Mouse (Mus musculus): ENCODE data around the gene Smarcc1. TPM values are rescaled to one million over a fixed set of nuclear protein-coding genes. Genes with fewer than 3 reads are reported as not detected.

Smarcc1 gene
- total and polyA plus RNA-seq, 3 experiments: 35.5 to 488 (median 79.0) TPM

DNA sequence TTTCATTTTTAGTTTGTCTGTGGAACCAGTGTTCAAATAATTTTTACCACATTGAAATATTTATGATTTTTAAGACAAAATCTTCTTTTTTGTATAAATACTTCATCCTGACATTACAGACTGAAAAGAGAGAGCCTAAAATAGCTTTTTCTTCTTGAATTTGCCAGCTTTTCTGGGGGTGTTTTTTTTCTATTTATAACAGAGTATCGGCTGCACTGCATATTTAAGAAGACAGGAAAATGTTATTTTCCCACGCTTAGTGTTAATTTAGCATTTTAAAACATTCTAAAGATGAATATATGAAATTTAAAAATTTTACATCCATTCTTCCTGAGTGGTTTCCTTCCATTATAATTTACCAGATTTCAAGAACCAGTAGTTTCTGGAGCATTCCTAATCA is 88.9 kb downstream of the Smarcc1 start:
- no peak for TF ChIP-seq BHLHE40 (IDR thresholded peaks at IDR 0.05; ENCODE audit: borderline replicate concordance, low read depth, low read length)
- no peak for TF ChIP-seq KAT2A (conservative IDR thresholded peaks at IDR 0.05; ENCODE audit: low read depth, low read length)
- TF ChIP-seq ZC3H11A (IDR thresholded peaks at IDR 0.05; ENCODE audit: low read depth, low read length): no peak
- TF ChIP-seq MAZ (IDR thresholded peaks at IDR 0.05; ENCODE audit: low read depth, low read length): no peak
- TF ChIP-seq RCOR1 (IDR thresholded peaks at IDR 0.05; ENCODE audit: low read depth, low read length): no peak
- no peak for TF ChIP-seq TBP (IDR thresholded peaks at IDR 0.05; ENCODE audit: low read depth, low read length)
- TF ChIP-seq POLR2AphosphoS5 (IDR thresholded peaks at IDR 0.05; ENCODE audit: borderline replicate concordance, low read depth, low read length): no peak
- no peak for TF ChIP-seq MAX (IDR thresholded peaks at IDR 0.05; ENCODE audit: low read length)
- TF ChIP-seq TAL1 (IDR thresholded peaks at IDR 0.05; ENCODE audit: low read length): no peak
- no peak for TF ChIP-seq TCF12 (IDR thresholded peaks at IDR 0.05; ENCODE audit: low read depth, low read length)
- TF ChIP-seq MYC (IDR thresholded peaks at IDR 0.05; ENCODE audit: low read depth, low read length): no peak
- TF ChIP-seq MXI1 (IDR thresholded peaks at IDR 0.05; ENCODE audit: low read depth, low read length): no peak
- TF ChIP-seq MAFK (IDR thresholded peaks at IDR 0.05; ENCODE audit: borderline replicate concordance, low read depth, low read length): no peak
- no peak for TF ChIP-seq CHD1 (IDR thresholded peaks at IDR 0.05; ENCODE audit: low read depth, low read length)
- TF ChIP-seq SMC3 (IDR thresholded peaks at IDR 0.05; ENCODE audit: low read depth, low read length): no peak
- no peak for TF ChIP-seq UBTF (IDR thresholded peaks at IDR 0.05; ENCODE audit: borderline replicate concordance, insufficient read depth, low read depth, low read length)
- no peak for TF ChIP-seq HCFC1 (IDR thresholded peaks at IDR 0.05; ENCODE audit: low read depth, low read length)
- no peak for TF ChIP-seq CHD2 (IDR thresholded peaks at IDR 0.05; ENCODE audit: low read length)
- Histone ChIP-seq H3K4me1 (ENCODE audit: control insufficient read depth in 1 of 2, insufficient read depth in 2 of 2, low read length in 2 of 2) (no peaks in the 10 kb centered on the region), H3K27me3 (ENCODE audit: control insufficient read depth in 1 of 2, insufficient read depth in 2 of 2, low read length in 2 of 2) (no peaks in the 10 kb centered on the region), H3K9ac (ENCODE audit: control insufficient read depth, low read depth, low read length, poor library complexity, severe bottlenecking) (no peak overlapping the region), H3K4me3 (ENCODE audit: control insufficient read depth in 1 of 2, insufficient read depth in 1 of 2, low read depth in 2 of 2, low read length in 2 of 2) (no peak overlapping the region), H3K36me3 (ENCODE audit: control insufficient read depth in 1 of 2, insufficient read depth in 2 of 2, low read length in 2 of 2) (peaks cover 0 to 33% of the 10 kb centered on the region in 2 experiments; a peak in 2 of 4 replicates), H3K9me3 (replicated peaks; ENCODE audit: insufficient read depth, low read length) (no peaks in the 10 kb centered on the region), H3K79me2 (ENCODE audit: control insufficient read depth, insufficient read depth, low read length, poor library complexity) (no peaks in the 10 kb centered on the region), H3K27ac (ENCODE audit: control insufficient read depth, low read depth, low read length) (no peak overlapping the region)
- DNase-seq (ENCODE audit: low read depth, low spot score): no peak

DNA sequence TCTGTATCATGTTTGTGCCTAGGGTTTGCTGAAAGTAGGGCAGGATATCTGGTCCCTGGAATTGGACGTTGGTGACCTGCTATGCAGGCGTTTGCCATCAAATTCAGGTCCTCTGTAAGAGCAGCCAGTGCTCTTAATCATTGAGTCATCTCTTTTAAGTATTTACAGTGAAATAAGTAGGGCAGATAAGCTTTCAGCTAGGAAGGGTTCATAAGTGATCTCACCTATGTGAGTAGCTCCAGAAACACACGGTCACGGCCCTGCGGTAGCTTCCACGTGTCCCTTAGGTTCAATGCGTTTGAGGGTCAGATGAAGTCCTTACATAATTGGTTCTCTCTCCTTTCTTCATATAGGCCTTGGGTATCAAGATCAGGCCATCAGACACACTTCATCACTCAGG is 90.8 kb downstream of the Smarcc1 start:
- TF ChIP-seq RCOR1 (IDR thresholded peaks at IDR 0.05; ENCODE audit: low read depth, low read length) (no peak), TAL1 (IDR thresholded peaks at IDR 0.05; ENCODE audit: low read length) (no peak), BHLHE40 (IDR thresholded peaks at IDR 0.05; ENCODE audit: borderline replicate concordance, low read depth, low read length) (no peak), RAD21 (IDR thresholded peaks at IDR 0.05; ENCODE audit: low read depth, low read length) (no peak), USF2 (IDR thresholded peaks at IDR 0.05; ENCODE audit: borderline replicate concordance in 1 of 2, insufficient read depth in 1 of 2, low read depth in 1 of 2, low read length in 2 of 2) (no peak), POLR2AphosphoS2 (IDR thresholded peaks at IDR 0.05; ENCODE audit: low read length) (no peak), CHD1 (IDR thresholded peaks at IDR 0.05; ENCODE audit: low read depth, low read length) (no peak), POLR2AphosphoS5 (IDR thresholded peaks at IDR 0.05; ENCODE audit: borderline replicate concordance, low read depth, low read length) (no peak), UBTF (IDR thresholded peaks at IDR 0.05; ENCODE audit: borderline replicate concordance, insufficient read depth, low read depth, low read length) (no peak), CHD2 (IDR thresholded peaks at IDR 0.05; ENCODE audit: low read length) (no peak), JUND (IDR thresholded peaks at IDR 0.05; ENCODE audit: low read depth, low read length) (no peak), MXI1 (IDR thresholded peaks at IDR 0.05; ENCODE audit: low read depth, low read length) (no peak)
- DNase-seq (ENCODE audit: low read depth, low spot score): no peak
- no peak overlapping the region for H3K9ac ChIP-seq (ENCODE audit: control insufficient read depth, low read depth, low read length, poor library complexity, severe bottlenecking)
- H3K27me3 ChIP-seq (ENCODE audit: control insufficient read depth in 1 of 2, insufficient read depth in 2 of 2, low read length in 2 of 2): no peaks in the 10 kb centered on the region
- no peaks in the 10 kb centered on the region for H3K4me1 ChIP-seq (ENCODE audit: control insufficient read depth in 1 of 2, insufficient read depth in 2 of 2, low read length in 2 of 2)
- H3K27ac ChIP-seq (ENCODE audit: control insufficient read depth, low read depth, low read length): no peak overlapping the region
- no peaks in the 10 kb centered on the region for H3K9me3 ChIP-seq (replicated peaks; ENCODE audit: insufficient read depth, low read length)
- H3K36me3 ChIP-seq (ENCODE audit: control insufficient read depth in 1 of 2, insufficient read depth in 2 of 2, low read length in 2 of 2): peaks cover 0 to 33% of the 10 kb centered on the region in 2 experiments; a peak in 2 of 4 replicates
- no peak overlapping the region for H3K4me3 ChIP-seq (ENCODE audit: control insufficient read depth in 1 of 2, insufficient read depth in 1 of 2, low read depth in 2 of 2, low read length in 2 of 2)
- no peaks in the 10 kb centered on the region for H3K79me2 ChIP-seq (ENCODE audit: control insufficient read depth, insufficient read depth, low read length, poor library complexity)
